Mouse (Mus musculus) kidney, postnatal 36 days (tissue): ENCODE measurements around the gene Gata1.
"Not testable (repeated sequence)": the region's sequence is repeated elsewhere in the genome, so short reads cannot be mapped to it uniquely, and the experiment has no call there.

Experiments
- DNase-seq, 2 experiments: peaks; one replicate each; pipeline ENCODE4 v3.0.0; 2021 to 2022; ENCODE audit warnings: mixed read lengths in 2 of 2

The Gata1 gene

DNA sequence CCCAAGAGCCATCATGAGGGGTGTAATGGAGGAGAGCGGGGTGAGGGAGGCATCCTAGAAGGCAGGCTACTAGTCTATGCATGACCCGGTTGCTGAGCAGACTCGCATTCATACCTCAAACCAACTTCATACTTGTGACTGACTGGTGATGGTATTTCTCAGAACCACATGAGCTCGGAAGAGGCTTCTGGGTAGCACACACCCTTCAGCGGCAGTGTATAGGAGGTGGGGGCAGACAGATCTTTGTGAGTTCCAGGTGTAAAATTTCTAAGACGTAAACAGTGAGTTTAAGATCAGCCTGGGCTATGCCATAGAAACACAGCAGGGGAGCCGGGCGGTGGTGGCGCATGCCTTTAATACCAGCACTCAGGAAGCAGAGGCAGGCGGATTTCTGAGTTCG is at the start of gene Gata1:
TSS of gene Gata1 (minus strand) at position 180 of the 400 bp plus-strand sequence.
- DNase-seq = no peak

DNA sequence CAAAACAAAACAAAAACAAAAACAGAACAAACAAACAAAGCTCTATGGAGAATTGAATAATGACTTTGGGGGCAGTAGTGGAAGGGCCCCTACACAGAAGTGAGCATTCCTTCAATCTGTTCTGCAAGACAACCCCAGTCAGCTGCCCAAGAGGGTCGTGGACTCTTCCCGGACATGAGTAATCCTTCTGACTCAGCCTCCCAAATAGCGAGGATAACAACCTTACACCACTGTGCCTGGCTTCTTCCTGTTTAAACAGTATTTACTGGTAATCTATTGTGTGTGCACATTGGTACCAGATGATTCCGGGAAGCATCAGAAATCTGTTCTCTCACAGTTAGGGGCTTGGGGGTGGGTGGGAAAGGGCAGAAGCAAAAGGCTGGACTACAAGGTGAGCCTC is 48.9 kb upstream of the Gata1 start:
- no peak for DNase-seq

DNA sequence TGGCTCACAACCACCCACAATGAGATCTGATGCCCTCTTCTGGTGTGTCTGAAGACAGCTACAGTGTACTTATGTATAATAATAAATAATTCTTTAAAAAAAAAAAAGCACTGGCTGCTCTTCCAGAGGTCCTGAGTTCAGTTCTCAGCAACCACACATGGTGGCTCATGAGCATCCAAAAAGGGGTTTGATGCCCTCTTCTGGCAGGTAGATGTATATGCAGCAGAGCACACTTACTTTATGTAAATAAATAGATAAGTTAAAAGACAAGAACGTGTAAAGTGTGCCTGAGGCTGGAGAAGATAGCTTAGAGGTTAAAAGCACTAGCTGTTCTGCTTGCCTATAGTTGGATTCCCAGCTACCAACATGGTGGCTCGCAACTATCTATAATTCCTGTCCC is 46.9 kb upstream of the Gata1 start:
- DNase-seq = no peak

DNA sequence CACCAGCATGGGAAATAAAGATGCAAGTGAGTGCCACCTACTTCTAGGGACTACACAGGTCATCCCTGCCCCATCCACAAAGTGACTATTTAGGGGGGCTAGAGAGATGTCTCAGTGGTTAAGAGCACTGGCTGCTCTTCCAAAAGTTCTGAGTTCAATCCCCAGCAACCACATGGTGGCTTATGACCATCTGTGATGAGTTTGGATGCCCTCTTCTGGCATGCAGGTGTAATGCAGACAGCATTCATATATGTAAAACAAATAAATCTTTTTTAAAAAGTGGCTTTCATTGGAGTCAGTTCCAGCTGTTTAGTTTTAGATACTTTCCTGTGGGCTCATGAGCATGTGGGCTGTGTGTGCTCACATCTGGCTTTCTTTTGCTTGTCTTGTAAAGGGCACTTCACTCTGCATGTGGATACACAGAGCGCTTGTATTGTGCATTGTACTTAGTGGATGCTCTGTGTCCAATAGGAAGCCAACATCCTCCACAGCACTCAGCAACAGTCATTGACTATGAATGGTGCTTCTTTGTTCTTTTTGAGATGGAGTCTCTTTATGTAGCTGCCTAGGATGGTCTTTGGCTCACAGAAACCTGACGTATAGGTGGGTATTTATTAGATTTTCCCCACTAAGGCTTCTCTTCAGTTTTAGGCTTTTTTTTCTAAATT is 42.4 kb upstream of the Gata1 start:
- DNase-seq = peak in 1 of 2 experiments; percentile 21

DNA sequence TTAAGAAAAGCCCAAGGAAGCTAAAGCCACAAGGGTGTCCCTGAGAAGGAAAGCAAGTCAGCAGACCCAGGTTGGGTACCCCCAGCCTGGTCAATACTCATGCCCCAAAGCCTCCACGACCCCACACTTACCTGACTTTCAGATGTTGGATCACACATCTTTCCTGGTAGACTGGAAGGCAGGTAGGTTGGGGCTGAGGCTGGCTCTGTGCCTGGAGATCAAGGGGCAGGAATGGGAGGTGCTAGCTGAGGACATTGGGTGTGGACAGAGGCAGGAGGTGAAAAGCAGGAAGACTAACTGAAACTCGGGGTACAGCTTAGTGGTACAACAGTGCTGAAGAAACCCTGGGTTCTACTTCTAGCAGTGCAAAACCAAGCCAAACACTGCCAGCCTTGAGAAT is 40.4 kb upstream of the Gata1 start, which contains the start of gene Glod5:
TSS of gene Glod5 (minus strand) at position 207 of the 400 bp plus-strand sequence.
- peak; percentile 71 to 83 for DNase-seq

DNA sequence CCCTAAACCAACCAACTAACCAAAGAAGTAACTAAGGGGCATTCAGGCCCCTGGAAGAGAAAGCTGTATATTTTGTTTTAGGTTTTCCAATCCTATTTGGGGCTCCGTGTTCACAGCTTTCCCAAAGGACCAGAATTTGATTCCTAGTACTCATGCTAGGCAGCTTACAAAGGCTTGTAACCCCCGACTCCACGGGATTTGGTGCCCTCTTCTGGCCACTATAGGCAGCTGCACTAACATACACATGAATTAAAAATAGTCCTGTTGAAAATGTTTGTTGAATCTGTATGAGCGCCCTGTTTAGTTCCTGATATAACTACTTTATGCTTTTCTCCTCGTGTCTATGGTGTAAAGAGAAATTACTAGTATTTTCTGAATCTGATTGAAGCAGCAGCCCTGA is 39.3 kb upstream of the Gata1 start:
- peak; percentile 35 to 66 for DNase-seq

DNA sequence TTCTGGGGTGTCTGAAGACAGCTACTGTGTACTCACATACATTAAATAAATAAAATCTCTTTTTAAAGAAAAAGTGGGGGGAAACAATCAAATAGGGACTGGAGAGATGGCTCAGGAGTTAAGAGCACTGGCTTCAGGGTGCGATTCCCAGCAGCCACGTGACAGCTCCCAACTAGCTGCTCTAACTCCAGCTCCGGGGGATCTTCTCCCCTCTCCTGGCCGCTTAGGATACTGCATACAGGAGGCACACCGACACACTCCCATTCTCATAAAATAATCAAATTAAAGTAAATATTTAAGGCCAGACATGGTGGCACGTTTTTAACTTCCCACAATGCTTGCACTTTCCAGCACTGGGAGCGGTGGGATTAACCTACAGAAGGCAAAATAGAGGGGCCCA is 37.8 kb upstream of the Gata1 start:
- DNase-seq = peak in 1 of 2 experiments; percentile 13

DNA sequence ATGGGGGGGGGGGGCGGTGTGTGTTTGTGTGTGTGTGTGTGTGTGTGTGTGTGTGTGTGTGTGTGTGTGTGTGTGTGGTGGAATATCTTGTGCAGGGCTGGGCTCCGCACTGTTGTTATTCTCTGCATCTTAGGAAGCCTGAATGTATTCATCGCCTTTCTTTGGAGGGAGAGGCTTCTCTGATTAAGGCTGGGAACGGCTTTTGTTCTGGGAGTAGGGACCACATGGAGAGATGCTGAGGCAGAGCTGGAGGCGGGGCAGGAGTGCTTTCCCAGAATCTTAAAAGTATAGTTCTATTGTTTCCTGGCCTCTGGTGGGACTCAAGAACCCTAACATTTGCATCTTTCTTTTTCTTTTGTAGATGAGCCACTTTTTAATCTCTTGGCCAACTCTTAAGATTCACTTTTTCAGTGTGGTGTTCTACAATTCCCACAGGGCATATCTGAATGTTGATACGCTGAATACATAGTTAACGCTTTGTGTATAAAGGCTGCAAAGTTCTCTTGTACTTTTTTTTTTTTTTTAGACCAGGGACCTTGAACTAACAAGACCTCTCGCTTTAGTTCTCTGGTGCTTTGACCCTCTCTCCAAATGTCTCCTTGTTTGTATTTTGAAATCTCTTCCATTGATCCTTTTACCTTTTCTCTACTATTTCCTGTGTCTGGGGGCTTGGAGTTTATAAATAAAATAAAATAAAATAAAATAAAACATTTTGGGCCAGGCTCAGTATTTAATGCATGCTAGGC is 35.9 kb upstream of the Gata1 start:
- no peak for DNase-seq

DNA sequence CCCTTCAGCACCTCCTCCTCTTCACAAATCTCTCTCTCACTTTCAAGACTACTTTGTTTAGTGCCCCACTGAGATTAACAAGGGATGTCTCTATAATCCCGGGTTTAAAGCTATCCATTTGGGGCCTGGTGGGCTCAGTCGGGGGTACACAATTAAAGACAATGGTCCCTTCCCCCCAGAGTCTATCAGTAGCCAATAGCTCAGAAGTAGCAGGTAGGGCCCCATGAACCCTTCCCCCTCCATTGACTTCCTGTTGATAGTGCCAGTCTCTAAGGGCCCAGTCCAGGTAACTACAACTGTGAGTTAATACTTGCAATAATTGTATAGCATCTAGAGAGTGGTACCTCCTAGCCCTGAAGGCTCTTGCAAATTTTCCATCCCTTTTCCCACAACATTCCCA is 35.3 kb upstream of the Gata1 start:
- no peak for DNase-seq

DNA sequence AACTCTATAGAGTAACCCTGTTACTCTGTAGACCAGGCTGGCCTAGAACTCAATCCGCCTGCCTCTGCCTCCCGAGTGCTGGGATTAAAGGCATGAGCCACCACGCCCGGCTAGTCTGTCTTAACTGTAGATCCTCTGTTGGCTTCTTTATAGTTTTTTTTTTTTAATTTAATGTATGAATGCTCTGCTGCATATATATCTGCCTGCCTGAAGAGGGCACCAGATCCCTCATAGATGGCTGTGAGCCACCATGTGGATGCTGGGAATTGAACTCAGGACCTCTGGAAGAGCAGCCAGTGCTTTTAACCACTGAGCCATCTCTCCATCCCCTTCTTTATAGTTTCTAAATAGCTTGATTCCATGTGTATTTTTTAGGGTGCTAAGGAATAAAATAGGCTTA is 31.5 kb upstream of the Gata1 start:
- not testable (repeated sequence) for DNase-seq

DNA sequence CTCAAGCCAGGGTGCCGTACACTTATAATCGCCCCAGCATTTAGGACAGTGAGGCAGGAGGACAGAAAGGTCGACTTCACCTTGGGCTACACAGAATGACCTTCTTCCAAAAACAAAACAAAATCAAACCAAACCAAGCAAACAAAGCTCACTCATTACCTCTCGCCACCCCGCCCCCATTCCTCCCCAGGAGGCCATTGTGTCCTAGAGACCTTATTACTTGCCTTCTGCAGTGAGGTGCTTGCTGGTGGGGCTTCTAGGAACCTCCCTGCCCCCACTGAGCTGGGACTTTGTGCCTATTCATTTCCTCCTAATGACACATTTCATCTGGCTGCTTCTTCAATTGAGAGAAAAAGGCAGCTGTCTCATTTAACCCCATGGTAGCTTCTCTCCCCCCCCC is 30.7 kb upstream of the Gata1 start:
- peak in 1 of 2 experiments; percentile 32 for DNase-seq

DNA sequence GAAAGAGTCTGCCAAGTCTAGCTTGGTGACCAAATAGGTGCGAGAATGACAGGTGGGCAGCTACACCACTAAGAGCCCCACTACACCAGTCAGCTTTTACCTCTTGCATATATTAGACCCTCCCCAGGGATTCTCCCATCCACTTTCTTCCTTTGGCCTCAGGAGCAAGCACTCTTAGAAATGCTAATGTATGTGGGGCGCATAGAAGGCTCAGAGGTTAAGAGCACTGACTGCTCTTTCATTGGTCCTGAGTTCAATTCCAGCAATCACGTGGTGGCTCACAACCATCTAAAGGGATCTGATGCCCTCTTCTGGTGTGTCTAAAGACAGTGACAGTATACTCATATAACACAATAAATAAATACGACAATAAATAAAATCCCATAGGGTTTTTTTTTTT is 25.1 kb upstream of the Gata1 start:
- no peak for DNase-seq

DNA sequence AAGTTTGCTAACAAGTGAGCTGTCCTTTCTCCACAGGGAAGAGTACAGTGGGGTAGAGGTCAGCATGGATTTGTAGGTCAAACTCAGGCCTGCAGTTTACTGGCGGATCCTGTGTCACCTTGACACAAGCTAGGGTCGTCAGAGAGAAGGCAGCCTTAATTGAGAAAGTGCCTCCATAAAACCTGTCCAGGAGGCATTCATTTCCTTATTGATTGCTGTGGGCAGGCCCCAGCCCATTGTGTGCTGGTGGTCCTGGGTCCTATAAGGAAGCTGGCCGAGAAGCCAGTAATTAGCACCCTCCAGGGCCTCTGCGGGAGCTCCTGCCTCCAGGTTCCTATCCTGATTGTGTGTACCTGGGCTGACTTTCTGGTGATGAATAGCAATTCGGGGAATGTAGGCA is 24.1 kb upstream of the Gata1 start:
- peak in 1 of 2 experiments; percentile 23 for DNase-seq

DNA sequence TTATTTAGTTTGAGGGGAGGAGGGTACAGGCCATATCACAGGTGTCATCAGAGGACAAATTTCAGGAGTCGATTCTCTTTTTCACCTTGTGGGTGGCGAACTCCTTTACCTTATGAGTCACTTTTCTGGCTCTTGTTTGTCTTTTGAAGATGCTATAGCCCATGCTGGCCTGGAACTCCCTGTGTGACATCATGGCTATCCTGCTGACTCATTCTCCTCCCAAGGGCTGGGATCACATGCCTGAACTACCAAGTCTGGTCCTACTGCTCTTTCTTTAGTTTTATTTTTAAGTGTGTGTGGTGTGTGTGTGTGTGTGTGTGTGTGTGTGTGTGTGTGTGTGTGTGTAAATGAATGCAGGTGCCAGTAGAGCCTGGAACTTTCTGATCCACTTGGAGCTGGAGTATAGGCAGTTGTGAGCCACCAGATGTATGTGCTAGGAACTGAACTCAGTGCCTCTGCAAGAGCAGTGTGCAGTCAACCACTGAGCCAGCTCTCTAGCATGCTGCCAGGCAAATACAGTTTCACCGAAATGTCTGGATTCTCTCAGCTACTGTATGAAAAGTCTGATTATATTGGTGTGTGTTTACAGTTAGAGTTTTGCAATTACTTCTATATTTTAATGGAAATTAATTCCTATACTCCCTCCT is 22.8 kb upstream of the Gata1 start:
- DNase-seq = no peak

DNA sequence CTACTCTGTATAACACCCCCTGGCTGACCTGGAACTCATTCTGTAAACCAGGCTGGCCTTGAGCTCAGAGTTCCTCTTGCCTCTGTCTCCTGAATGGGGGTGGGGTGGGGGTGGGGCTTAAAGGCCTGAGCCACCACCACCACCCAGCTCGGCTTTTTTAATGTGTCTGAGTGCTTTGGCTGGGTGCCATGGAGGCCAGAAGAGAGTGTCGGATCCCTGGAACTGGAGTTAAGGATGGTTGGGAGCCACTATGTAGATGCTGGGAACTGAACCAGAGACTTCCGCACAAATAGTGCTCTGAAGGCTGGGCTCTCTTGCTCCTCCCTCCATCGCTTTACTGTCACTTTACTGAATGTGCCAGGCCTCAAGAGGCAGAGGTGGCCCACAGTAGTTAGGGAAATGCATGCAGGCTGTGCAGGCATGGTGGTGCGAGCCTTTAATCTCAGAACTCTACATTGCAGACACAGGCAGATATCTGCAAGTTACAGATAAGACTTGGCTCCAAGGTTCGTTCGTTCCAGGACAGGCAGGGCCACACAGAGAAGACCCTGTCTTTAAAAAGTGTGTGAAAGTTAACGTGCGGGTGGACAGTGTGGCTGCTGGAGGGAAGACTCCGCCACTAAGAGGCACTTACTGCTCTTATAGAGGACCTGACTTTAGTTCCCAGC is 15.3 kb upstream of the Gata1 start:
- DNase-seq = peak; percentile 29 to 64

DNA sequence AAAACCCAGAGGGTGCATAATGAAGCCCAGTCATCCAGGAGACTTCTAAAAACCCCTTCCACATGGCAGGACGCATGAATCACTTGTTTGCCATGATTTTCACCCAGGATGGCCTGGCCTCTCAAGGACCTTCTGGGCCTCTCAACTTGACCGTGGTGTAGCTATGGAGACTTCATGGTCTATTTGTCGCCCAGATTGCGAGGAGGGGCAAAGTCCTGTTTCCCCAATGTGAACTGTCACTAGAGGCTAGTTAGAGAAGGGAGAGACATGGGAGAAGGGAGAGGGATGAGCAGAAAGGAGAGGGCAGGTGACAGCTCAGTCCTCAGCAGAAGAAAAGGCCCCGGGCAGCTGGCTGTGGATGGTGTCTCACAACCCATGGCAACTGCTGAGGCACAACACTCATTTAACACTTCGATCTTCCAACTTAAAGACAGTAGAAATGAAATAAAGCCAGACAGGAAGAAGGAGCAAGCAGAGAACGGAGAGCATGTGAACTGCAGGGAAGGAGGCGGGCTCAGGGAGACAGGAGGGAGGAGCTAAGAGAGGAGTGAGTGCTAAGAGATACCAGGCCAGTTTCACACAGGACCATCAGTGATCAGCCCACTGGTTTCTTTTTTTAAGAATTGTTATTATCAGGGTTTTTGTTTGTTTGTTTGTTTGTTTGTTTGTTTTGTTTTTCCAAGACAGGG is 14.7 kb upstream of the Gata1 start:
- DNase-seq = peak; percentile 48 to 51

DNA sequence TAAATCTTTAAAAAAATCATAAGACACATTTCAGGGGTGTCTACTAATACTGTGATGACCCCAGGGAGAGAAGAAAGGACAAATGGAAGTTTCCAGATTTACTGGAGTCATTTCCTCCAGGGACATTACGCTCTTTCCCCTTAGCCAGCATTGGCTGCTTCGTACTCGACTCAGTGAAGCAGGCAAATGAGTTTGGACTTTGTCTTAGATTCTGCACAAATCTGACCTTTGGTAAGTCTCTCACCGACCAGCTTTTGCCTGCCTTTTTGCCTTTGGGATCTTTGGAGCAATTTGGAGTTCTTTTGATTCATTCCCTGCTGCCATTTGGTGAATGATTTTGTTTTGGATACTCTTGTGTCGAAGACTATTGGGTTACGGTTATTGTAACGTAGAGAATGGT is 3.5 kb upstream of the Gata1 start:
- DNase-seq = peak; percentile 28 to 64

DNA sequence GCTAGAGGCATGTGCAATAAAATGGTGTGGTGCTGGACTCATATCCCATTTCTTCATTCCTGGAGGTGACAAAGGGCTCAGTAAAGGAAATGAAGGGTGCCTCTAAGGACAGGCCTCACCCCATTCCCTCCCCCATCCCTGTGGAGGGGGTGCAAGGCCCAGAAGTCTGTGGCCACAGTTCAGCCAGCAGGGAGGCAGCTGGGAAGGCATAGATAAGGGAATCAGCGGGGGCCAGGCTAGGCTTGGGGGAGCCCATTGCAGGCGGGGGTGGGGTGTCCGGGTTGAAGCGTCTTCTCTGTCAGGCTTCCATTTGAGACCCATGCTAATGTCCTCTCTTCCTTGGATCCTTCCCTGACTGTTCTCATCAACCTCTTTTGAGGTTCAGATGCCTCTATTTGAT is 6.6 kb downstream of the Gata1 start:
- no peak for DNase-seq

DNA sequence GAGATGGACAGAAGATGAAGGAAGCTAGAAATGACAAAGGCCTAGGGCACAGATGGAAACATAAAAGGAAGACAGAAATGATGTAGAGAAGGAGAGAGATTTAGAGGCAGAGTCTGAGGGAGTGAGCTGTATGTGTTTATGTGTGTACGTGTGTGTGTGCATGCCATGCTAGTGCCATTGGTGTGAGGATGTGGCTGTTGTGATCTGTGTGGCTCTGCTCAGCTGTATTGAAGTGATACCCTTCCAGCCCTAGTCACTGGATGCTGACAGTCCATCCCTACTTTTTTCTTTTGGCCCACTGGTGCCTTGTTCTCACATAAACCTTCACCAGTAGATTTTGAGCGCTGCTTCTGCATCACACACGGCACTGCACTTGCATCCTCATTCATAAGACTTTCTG is 9.0 kb downstream of the Gata1 start:
- no peak for DNase-seq

DNA sequence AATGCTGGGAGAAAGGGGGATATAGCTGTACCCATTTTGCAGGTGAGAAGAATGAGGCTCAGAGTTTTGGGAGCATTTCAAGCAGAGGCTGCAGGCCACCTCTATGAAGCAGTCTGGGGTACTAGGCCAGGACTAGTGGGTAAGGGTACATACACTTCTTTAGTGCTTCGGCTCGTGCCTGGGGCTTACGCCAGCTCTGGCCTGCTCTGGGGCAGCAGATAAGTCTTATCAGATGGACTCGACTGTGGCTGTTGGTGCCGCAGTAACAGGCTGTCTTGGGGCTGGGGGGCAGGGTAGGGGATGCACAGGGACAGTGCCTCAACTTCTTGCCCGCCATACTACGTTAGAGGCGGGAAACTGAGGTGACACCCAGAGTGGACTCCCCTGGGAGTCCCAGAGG is 9.6 kb downstream of the Gata1 start:
- no peak for DNase-seq

DNA sequence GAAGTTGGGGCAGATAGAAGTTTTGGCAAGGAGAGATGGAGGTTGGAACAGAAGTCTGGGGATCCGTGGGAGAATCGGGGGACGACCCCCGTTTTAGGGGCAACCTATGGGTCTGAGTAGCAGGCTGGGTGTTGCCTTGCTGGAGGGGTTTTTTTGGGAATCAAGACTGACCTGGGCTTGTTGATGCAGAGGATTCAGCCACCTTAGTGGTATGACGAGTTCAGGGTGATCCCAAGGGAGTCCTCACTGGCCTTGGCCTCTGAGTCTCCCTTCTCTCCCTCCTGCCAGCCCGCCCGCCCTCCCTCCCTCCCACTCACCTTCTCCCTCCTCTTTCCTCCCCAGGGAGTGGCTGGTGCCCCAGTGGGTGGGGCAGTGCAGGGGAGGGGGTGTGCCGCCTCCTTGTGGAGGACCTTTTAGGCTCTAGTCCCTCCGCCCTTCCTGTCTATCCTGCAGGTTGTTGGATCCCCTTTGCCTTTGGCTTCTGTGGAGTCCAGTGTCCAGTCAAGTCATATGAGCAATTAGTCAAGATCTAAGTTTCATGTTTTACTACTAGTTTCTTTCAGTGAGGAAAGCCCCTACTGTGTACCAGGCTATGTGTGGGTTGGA is 10.2 kb downstream of the Gata1 start:
- DNase-seq = no peak

DNA sequence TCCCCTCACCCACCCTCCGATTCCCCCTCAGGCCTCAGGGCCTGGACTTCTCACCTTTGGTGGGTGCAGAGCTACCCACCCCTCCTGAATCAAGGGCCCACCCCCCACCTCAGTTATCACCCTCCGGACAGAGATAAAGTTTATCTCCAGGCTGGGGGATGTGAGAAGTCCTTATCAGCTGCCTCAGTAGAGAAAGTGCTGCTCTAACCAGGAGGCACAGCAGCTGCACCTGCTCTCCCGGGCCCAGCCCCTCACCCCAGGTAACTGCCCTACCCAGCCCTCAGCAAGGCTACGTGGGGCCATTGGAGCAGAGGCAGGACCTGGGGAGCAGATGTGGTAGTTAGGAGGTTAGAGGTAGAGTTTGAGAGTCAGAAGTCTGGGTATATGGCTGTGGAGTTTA is 11.7 kb downstream of the Gata1 start:
- no peak for DNase-seq
